Mouse (Mus musculus) retina, adult 2 months (tissue): Measurements from ENCODE around the gene 4930432M17Rik.

ENCODE experiments used
- DNase-seq: peaks from one replicate; pipeline ENCODE4 v3.0.0-alpha.2; 2012; ENCODE audit warnings: low read depth, low spot score

Gene 4930432M17Rik

GRCm38 (mm10) chr3:121672135-121672790 lies 1.7 kb downstream of the 4930432M17Rik start:
- no peak for DNase-seq

- no peak for DNase-seq
Measured at GRCm38 (mm10) chr3:121678935-121679334, 8.4 kb downstream of the 4930432M17Rik start.

- DNase-seq, result no peak
Measured at GRCm38 (mm10) chr3:121679443-121679842, 8.9 kb downstream of the 4930432M17Rik start.

GRCm38 (mm10) chr3:121680187-121680586 lies 9.6 kb downstream of the 4930432M17Rik start:
- no peak for DNase-seq

GRCm38 (mm10) chr3:121682439-121683411 lies 12.2 kb downstream of the 4930432M17Rik start:
- DNase-seq, result no peak

GRCm38 (mm10) chr3:121684552-121684951 lies 14.0 kb downstream of the 4930432M17Rik start:
- DNase-seq, result no peak

GRCm38 (mm10) chr3:121684963-121685362 lies 14.4 kb downstream of the 4930432M17Rik start:
- DNase-seq, result no peak

- no peak for DNase-seq
Measured at GRCm38 (mm10) chr3:121685985-121686384, 15.4 kb downstream of the 4930432M17Rik start.

GRCm38 (mm10) chr3:121686408-121686911 lies 15.9 kb downstream of the 4930432M17Rik start:
- DNase-seq, result no peak

- DNase-seq, result no peak
Measured at GRCm38 (mm10) chr3:121687741-121688140, 17.2 kb downstream of the 4930432M17Rik start.

GRCm38 (mm10) chr3:121689029-121689428 lies 18.5 kb downstream of the 4930432M17Rik start:
- DNase-seq, result no peak

- no peak for DNase-seq
Measured at GRCm38 (mm10) chr3:121689697-121690096, 19.1 kb downstream of the 4930432M17Rik start.

GRCm38 (mm10) chr3:121693001-121693730 lies 22.6 kb downstream of the 4930432M17Rik start:
- no peak for DNase-seq

GRCm38 (mm10) chr3:121693746-121694145 lies 23.2 kb downstream of the 4930432M17Rik start:
- DNase-seq, result no peak

GRCm38 (mm10) chr3:121697169-121697568 lies 26.6 kb downstream of the 4930432M17Rik start:
- DNase-seq, result no peak

GRCm38 (mm10) chr3:121699401-121699800 lies 28.8 kb downstream of the 4930432M17Rik start:
- DNase-seq, result no peak

- DNase-seq, result no peak
Measured at GRCm38 (mm10) chr3:121699849-121700248, 29.3 kb downstream of the 4930432M17Rik start.

- DNase-seq, result no peak
Measured at GRCm38 (mm10) chr3:121700364-121700952, 29.9 kb downstream of the 4930432M17Rik start.

GRCm38 (mm10) chr3:121703155-121703879 lies 32.8 kb downstream of the 4930432M17Rik start:
- no peak for DNase-seq

GRCm38 (mm10) chr3:121703880-121704243 lies 33.3 kb downstream of the 4930432M17Rik start:
- no peak for DNase-seq

- no peak for DNase-seq
Measured at GRCm38 (mm10) chr3:121706087-121706486, 35.5 kb downstream of the 4930432M17Rik start.
